Mouse (Mus musculus): ENCODE results near the gene Smtnl1.

Smtnl1 gene

DNA sequence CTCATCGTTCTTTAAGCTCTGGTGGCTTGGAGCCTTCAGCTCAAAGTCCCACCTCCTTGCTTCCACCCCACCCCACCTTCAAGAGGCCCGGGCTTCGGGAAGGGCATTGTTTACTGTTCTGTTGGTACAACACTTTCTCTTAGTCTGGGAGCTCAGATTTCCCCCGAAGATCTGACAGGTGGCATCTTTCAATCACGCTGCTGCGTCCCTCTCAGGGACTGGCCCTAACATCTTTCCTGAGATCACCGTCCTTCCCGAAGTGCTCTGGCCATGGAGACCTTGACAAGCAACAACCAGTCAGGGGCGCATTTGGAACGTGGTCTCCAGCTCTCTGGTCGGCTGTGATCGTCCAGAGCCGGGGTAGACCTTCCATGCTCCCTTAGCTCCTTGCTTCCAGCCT lies at the start of gene Smtnl1:
Smtnl1 (minus strand) TSS at position 101 of the 400 bp plus-strand sequence.
- no peak for DNase-seq

DNA sequence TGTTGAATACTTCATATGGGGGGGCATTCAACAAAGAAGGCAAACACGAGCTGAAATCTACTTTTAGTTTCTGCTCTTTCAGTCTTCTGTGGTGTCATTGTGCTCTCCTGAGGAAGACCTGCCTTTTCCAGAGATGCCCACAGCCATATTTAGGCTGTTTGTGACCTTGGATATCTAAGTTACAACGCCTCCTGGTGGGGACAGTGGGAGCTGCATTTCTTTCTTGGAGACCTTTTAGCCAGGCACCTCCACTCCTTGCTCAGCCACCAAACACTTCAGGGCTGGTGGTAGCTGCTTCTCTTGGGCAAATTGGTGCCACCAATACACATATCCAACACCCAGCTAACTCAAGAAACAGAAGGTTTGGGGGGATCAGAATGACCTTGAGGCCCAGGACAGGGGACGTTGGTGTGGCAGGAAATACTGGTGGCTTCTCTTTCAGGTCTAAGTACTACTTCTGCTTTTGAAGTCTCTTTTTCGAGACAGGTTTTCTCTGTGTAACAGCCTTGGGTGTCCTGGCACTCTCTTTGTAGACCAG lies 48.2 kb upstream of the Smtnl1 start:
- no peak for DNase-seq

DNA sequence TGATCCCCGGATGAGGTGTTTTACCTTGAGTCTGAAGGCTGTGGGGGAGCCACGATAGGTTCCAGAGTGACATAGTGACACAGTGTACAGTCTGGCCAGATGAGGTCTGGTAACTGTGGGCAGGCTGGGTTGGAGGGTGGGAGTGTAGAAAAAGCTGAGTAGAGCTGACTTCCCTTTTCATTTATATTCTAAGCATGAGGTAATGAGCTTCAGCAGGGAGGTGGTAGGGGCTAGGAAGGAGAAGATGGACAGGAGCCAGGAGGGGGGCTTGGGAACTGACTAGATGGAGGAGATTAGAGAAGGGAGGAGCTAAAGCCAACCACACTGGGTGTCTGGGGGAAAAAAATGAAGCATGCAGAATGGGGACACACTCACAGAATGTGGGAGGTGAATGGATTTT lies 46.5 kb upstream of the Smtnl1 start:
- no peak for DNase-seq

DNA sequence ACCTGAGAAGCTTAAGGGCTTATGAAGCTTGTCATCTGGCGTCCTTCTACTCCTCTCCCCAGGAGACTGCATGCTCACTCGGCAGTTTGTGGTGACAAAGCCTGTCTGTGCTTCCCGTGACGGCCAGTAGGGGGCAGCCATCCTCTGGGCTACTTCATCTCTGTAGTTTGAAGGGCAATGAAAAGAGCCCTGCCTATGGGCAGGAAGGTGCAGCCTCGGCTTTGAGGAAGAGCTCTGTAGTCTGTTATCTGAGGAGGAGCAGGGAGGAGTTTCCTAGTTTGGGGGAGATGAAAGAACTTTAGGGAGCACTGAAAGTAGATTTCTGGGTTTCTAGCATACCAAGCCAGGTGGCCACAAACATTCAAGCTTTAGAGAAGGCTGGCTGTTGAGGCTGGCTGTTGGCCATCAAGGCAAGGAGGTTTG lies 46.1 kb upstream of the Smtnl1 start:
- DNase-seq, result peak; percentile 76

DNA sequence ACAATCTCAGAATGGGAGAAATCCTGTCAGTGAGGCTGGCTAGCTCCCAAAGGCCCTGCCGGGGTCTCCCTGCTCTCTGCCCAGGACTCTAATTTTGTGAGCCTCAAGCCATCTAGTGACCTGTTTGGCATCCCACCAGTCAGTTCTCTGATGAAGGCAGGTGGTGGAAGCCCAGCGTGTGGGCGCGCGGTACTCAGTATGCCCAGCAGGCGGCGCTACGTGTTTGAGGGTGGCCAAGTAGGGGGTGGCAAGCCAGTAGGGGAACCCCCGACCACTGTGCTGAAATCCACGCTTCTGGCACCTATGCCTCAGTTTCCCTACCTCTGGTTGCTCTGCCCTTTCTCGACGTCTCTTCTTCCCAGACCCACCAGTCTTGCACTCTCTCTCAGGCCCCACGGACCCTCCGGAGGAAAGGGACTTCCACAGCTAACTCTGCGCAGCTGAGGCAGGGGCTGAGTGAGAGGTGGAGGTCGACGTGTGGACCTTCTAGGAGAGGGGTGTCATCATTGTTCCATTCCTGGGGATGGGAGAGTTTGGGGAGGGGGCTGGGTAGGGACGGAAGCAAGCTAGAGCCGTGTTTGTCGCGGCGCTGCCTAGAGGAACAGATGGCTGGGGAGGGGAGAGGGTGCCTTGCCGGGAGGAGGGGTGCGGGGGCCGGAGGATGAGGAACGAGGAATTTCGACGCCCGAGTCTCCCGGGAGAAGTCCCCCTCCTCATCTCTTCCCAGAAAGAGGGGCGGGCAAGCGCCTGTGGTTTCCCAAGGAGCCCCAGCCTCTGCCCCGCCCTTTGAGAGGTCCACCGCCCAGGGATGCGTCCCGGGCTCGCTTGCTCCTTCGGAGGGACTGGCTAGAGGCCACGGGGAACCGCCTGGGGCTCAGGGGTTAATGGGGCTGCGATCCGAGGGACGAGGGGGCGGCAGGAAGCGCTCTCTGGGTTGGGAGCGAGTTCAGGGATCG lies 43.4 kb upstream of the Smtnl1 start:
- DNase-seq, result peak; percentile 58

DNA sequence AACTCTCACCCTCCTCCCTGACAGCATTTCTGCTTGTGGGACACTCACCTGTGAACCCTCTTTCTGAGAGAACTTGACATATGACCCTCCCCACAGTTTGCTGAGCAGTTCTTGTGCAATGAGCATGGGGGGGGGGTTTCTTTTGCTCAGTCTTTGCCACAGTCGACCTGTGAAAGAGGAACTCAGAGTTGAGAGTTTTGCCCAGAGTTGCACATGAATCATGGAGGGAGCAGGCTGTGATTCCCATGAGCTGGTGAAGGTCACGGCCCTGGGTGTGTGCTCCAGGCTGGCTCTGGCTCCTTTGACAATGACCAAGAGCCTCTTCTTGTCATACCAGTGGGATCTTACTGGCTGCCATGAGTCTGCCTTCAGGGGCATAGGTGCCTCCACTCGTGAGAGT lies 39.8 kb upstream of the Smtnl1 start:
- no peak for DNase-seq

DNA sequence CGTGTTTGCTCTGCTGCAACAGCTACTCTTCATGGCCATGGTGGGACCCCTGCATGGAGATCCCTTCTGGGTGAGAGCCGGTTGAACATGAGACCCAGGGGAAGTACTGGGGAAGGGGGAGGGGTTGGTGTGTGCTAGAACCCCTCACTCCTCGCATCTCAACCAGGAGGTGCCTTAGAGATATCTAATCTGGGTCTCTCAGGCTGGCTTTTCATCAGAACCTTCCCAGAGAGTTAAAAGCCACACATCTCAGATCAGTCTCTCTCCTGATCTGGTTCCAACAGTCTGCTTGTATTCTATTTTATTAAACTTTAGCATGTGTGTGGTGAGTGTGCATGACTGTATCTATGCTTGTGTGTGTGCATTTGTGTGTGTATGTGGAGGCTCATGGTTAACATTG lies 39.0 kb upstream of the Smtnl1 start:
- no peak for DNase-seq

DNA sequence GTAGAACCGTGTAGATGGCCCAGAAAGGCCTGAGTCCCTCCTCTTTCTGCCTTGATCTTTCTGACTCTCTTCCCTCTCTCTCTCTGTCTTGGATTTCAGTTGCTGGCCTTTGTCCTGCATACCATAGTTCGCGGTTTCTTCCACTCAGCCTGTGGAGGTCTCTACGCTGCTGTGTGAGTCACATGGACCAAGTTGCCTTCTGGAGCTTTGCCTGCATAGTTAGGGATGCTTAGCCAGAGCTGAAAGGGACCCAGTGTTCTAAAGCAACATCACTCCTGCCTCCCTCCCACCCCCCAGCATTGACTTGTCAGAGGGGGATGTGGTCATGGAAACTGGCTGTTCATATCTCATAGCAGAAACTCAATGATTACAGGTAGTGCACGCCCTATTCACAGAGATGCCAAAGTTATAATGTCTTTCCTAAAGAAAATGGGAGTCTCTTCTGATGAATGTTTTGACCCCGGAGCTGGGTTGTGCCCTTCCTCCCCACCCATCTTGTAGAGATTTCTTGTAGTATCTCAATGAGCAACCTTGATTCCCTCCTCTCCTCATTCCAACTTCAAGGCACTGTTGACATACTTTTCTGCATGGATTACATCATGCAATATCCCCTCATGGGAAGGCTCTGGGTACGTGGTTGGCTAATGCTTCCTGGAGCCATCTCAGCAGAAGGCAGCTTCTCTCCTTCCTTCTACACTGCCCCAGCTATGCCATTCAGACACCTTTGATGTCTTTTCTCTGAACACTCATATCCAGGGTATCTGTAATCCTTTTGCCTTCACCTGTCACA lies 37.7 kb upstream of the Smtnl1 start:
- no peak for DNase-seq

DNA sequence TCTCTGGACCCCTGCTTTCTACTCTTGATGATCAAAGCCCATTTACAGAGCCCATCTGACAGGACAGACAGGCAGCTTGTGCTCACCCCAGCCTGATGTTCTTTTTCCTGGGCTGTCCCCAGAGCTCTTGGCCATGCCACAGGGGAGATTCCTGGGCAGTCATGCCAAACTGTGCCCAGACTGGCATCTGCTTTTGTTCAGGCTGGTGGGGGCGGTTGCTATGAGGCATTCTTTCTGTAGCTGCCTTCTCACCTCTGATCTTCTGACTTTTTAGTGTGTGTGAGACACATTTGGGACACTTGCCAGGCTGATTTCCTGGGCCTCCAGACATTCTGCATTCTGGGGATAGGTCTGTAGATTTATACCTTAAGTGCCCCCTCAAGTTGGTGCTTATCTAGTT lies 36.1 kb upstream of the Smtnl1 start:
- no peak for DNase-seq

DNA sequence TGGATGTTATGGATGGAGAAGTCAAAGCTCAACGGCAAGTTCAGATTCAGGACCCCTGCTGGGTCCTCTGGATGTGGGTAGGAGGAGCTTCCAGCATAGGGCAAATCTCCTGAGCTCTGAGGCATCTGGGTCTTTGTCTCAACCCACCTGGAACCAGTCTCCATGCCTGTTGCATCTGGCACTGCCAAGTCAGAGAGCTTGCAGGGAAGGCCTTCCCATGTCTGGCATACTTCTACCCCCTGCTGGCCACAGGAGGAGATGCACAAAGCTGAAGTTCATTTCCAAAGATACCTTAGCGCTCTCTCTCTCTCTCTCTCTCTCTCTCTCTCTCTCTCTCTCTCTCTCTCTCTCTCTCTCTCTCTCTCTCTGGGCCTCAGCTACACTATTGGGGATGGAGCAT lies 33.3 kb upstream of the Smtnl1 start:
- peak; percentile 63 for DNase-seq

DNA sequence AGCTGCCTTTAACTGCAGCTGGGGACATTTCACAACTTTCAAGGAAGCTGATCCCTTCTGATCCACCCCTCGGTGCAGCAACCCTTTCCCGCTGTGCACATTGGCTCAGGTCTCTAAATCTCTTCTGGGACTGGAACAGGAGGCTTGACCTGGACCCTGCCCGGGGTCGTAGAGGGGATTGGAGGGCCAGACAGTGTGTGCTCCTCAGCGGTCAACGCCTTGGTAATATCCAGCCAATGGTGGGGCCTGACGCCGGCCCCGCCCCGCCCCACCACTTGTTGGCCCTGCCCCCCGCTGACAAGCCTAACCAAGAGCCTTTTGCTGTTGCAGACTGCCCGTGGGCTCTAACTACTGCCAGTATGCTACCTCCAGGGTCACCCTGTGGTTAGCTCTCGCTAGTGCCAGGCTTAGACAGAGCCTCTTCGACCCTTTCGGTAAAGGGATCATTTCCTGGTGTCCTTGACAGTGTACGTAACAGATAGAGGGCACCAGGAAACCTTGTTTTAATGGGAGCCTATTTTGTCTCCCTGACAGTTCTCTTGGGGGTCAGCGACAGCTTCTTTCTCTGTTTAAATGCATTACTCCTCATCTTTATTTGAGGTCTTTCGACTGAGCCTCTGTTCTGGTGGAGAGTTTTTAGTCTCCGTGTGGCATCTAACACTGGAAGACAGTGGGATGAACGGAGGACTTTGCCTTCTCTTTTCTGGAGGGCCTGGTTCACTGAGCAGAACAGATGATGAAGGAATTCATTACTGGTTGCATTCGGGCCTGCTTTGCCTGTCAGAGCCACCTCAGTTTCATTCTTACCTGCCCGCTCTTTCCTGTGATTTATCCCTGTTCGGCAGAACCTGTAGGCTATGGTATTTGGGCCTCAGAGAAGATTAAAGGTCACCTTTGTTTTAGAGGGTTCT lies 28.9 kb upstream of the Smtnl1 start:
- DNase-seq, result peak; percentile 74

DNA sequence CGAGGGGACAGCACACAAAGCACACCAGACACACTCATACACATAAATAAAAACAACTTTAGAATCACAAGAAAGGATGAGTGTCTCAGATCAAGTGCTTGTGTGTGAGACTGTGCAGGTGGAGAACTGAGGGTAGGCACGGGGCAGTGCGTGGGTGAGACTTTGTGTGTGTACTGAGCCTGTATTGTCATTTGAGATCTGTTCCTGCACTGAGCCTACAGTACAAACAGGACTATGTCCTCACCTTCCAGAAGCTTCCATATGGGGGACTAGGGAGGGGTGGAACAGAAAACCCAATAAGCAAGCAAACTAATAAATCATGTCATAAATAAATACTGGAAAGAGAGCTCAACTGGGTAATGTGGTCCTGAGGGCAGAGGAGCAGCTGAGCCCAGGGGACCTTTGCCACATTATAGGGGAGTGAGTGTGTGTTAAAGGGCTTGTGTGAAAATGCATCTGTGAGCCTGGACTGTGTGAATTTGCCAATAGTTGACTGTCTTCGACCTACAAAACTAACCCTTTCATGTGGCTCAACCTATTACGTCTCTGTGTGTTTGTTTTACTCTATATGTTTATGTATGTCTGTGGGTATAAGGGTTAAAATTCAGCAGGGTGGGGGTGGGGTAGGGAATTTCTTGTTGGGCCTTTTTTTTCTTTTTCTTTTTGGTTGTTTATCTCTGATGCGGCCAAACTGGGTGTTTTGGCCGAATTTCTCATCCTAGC lies 28.1 kb upstream of the Smtnl1 start:
- no peak for DNase-seq

DNA sequence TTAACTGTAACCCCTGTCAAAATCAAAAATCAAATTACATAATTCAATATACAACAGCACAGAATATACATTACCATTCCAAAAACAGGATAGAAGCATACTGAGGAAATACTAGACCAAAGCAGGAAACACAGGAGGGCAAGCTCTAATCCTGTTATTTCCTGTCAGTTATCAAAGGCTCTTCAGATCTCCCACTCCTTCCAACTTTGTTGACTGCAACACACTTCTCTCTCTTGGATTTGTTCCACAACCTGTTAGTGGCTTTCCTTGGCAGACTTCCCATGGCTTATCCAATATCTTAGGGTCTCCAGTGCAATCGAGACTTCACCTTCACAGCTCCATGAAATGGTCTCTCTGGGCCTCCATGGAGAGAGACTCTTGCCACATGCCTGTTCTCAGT lies 22.8 kb upstream of the Smtnl1 start:
- no peak for DNase-seq

DNA sequence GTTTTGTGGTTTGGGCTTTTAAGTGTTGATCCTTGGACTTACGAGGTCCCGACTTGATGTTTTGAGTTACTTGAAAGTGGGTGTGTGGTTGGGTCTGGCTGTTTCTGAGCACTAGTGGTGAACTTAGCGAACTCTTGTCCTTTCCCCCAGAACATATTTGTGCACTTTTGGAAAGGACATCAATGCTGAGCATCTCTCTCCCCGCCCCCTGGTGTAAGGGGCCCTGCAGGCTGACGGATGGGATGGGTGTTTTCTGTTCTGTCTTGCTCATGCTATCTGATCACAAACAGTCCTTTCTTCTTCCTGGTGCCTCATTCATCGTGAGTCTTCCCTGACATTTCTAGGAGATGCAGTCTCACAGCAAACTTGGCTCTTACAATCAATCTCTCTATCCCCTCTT lies 21.2 kb upstream of the Smtnl1 start:
- no peak for DNase-seq

DNA sequence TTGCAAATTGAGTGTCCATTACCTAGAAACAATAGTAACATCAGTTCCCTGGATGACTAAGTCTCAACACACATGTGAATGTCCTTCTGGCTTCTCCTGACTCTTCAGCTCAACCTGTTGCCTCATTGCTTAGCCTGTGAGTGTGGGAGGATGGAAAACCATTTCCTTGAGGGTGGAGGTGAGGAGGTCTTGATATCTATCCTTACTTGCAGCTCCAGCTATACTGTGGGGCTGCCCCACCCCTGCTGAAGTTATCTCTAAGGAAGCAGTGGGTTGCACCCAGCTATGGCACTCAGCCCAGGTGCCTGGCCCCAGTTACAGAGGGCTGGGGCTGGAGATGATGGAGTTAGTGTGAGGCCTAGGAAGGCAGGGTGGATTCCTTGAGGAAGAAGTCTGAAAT lies 19.5 kb upstream of the Smtnl1 start:
- DNase-seq, result no peak

DNA sequence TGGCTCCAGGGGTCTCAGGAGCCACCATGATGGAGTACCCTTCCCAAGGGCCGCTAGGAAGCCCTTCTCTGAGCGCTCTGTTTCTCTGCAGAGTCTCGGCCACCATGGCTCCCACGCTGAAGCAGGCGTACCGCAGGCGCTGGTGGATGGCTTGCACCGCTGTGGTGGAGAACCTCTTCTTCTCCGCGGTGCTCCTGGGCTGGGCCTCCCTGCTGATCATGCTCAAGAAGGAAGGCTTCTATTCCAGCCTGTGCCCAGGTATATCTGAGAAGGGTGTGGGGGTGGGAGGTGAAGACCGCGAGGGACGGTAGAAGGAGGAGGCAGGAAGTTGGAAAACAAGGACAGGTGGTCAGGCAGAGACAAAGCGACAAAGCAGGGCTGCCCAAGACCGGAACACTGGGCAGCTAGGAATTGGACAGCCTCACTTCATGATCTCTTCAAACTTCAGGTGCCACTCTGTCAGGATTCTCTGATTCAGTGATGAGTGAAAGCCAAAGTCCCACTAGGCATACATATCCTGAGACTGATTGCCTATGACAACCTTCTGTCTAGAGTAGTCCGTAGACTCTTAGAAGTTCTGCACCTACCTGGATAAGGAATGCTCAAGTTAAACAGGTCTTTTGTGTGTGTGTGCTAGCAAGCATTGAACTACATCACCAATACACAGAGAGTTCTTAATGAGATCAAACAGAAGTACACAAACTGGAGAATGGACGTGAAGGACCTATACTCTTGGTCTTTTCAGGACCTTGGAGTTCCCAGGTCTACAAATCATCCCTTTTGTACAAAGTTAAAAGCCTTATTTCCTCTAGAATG lies 18.5 kb upstream of the Smtnl1 start:
- DNase-seq, result no peak

DNA sequence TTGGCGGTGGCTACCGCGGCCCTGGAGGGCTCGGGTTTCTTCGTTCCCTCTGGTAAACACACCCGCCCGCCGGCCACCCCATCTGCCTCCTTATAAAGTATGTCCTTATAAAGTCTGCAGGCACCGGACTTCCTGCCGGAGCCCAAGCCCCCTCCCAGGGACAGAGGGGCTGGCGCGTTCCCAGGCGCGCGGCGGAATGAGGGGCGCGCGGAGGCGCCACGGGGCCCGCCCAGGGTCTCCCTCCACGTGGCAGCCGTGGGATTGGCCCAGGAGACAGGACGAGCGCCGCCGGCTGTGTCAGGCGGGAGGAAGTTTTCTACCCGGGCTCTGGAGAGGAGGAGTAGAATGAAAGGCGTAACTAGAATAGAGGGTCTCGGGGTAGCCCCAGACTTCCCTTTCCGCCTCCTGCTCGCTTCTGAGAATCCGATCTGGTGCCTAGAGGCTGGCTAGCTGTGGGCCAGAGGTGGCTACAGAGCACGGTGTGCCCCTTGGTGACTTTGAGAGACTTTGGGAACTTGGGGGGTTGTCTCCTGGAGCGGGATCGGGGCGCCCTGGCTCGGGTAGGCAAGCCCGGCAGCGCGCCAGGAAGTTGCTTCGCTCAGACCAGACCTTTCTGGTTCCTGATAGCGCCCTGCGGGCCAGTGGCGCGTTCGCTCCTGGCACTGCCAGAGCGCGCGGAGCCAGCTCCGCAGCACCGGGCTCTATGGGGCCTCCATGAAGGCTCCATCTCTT lies 17.7 kb upstream of the Smtnl1 start:
- DNase-seq, result peak; percentile 67

DNA sequence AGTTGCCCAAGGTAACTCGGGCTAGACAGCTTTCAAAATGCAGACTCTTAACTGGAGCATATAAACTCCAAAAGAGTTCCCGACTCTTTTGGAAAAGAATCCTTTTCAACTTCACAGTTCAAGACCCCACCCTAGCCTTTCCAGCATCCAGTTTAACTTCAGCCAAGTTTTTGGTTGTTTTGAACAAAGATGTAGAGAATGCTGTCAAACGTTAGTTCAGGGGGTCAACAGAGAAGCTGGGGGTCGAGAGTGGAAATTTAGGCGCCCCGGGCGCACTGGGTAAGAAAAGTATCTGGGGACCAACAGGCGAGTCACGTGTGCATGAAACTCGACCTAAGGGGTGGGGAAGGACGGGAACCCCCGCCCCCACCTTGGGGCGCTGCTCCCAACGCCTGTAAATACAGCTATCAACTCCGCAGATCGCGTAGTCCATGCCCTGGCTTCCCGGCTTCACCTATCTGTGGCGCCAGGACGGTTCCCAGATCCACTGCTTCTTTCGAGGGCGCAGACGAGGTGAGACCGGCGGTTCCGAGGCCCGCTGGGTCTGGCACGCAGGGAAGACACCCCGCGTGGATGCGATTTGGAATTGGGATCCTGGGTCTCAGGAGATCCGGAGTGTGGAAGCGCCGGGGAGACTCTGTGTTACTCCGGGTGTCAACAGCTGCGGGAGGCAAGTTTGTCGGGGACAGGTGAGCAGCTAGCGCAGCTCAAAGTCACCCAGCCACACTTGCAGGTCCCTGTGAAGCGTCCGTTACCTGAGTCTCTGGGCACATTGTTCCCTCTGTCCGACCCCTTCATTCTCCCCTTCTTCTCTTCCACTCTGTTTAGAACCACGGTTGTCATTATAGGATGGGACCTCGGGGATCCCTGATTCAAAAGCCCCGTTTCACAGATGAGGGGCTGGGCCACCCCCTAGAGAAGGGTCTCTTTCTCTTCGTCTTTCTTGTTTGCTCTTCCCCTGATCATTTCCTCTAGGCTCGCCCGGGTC lies 16.8 kb upstream of the Smtnl1 start:
- DNase-seq, result peak; percentile 32

DNA sequence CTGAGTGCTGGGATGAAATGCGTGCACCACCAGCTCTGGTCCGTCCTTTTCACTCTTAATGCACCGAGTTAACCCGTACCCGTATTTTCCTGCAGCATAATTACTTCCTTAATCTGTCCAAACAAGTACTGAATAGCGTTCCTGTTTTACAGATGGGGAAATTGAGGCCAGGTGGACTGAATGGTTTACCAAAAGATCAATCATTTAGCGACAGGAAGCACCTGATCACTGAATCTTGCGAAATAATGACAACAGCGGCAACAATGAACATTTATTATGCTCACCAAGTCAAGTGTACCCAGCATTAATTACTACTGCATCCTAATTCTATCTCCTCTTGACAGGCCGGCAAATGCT lies 16.1 kb upstream of the Smtnl1 start, which contains the start of gene Slc43a1:
Slc43a1 (plus strand) TSS at position 258 of the 357 bp plus-strand sequence.
- DNase-seq, result no peak
